Mouse (Mus musculus): ENCODE results near the gene Irgq. TPM values are rescaled to one million over a fixed set of nuclear protein-coding genes. Genes with fewer than 3 reads are reported as not detected.
"Not testable (repeated sequence)": the region's sequence is repeated elsewhere in the genome, so short reads cannot be mapped to it uniquely, and the experiment has no call there.

Gene Irgq
- 0.18 and 0.20 TPM in 2 replicates for polyA plus RNA-seq (2012)

DNA sequence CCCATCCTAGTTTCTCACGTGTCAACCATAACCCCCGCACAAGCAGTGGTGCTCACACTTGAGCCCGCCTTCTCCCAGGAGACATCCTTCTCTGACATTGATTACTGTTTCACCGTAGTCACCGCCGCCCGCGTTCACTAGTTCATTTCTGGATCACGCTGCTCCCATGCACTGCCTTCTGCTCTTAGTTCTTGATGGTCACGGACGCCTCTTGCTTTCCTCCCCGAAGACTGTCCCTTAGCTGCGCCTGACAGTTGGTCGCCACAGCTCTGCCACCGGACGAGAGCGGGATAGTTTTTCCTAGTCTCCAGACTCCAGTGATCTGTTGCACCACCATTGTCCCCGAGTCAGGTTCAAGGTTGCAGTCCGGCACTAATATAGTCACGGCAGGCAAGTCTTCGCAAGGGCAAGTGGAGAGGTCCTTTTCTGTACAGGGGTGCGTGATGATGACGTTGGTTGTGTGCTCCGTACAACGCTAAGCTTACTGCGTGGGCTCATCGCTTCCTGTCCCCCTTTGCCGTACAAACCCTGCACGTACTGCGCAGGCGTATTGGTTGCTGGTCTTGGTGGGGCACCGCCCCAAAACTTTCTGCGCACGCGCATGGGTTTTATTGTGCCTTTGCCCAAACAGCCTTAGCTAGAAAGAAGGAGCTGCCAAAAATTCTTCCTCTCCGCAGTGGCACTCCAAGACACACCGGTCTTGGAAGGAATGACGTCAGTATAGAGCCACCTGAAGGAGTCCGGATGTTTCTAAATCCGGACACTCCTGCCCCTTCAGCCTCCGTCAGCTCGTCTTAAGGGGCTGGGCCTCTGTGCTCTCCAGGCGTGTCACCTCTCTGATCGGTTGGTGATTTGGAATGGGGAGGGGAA is at the start of gene Irgq:
TSS of gene Irgq (plus strand) at position 628 of the 870 bp plus-strand sequence.
- H3K9me3 ChIP-seq (ENCODE audit: control insufficient read depth, low read length), result 0 out of 2 replicates have a peak, but pooled peaks cover 6% of the 10 kb centered on the region
- no peak for TF ChIP-seq TAL1 (IDR thresholded peaks at IDR 0.05; ENCODE audit: low read length)
- TF ChIP-seq GATA1 (IDR thresholded peaks at IDR 0.05; ENCODE audit: low read length), result no peak
- H3K4me1 ChIP-seq (ENCODE audit: control insufficient read depth), result peaks cover 42% of the 10 kb centered on the region
- peak within 1 kb of the TSS; percentile 84 for H3K4me3 ChIP-seq (replicated peaks)
- H3K36me3 ChIP-seq (ENCODE audit: control insufficient read depth), result peaks cover 15% of the 10 kb centered on the region
- H3K27me3 ChIP-seq (ENCODE audit: control insufficient read depth), result no peaks in the 10 kb centered on the region

DNA sequence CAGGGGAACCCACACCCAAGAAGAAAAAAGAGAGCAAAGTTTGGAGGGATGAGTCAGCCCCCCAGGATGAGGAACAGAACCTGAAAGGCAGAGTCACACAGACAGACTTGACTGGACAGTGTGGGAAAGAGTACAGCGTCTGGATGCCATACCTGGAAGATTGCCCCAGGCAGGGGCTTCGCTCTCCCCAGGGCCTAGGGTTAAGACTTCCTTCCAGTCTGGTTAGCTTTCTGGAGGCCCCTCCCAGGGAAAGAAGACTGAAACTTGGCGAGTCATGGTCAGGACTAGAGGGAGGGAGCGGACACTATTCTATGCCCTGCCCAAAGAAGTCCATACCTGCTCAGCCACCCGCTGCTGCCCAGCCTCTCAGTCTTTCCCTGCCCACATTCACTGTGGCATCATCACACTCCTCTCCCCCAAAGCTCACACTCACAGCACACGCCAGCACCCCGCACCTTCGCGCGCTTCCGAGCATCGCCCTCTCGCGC is 49.5 kb upstream of the Irgq start:
- no peaks in the 10 kb centered on the region for H3K36me3 ChIP-seq (ENCODE audit: control insufficient read depth)
- H3K4me3 ChIP-seq (replicated peaks), result no peak overlapping the region
- peaks cover 9% of the 10 kb centered on the region for H3K4me1 ChIP-seq (ENCODE audit: control insufficient read depth)
- H3K27me3 ChIP-seq (ENCODE audit: control insufficient read depth), result peaks cover 73% of the 10 kb centered on the region
- TF ChIP-seq GATA1 (IDR thresholded peaks at IDR 0.05; ENCODE audit: low read length) (no peak), TAL1 (IDR thresholded peaks at IDR 0.05; ENCODE audit: low read length) (no peak)
- peaks cover 13% of the 10 kb centered on the region for H3K9me3 ChIP-seq (ENCODE audit: control insufficient read depth, low read length)

GRCm38 (mm10) chr7:24481474-24482207 is 48.8 kb upstream of the Irgq start, which contains the start of gene Cadm4:
Cadm4 (plus strand) TSS chr7:24482023.
- H3K27me3 ChIP-seq (ENCODE audit: control insufficient read depth), result peaks cover 73% of the 10 kb centered on the region
- peaks cover 9% of the 10 kb centered on the region for H3K4me1 ChIP-seq (ENCODE audit: control insufficient read depth)
- H3K9me3 ChIP-seq (ENCODE audit: control insufficient read depth, low read length), result peaks cover 13% of the 10 kb centered on the region
- peak within 1 kb of the TSS; percentile 55 for H3K4me3 ChIP-seq (replicated peaks)
- no peak for TF ChIP-seq GATA1 (IDR thresholded peaks at IDR 0.05; ENCODE audit: low read length)
- TF ChIP-seq TAL1 (IDR thresholded peaks at IDR 0.05; ENCODE audit: low read length), result no peak
- no peaks in the 10 kb centered on the region for H3K36me3 ChIP-seq (ENCODE audit: control insufficient read depth)

DNA sequence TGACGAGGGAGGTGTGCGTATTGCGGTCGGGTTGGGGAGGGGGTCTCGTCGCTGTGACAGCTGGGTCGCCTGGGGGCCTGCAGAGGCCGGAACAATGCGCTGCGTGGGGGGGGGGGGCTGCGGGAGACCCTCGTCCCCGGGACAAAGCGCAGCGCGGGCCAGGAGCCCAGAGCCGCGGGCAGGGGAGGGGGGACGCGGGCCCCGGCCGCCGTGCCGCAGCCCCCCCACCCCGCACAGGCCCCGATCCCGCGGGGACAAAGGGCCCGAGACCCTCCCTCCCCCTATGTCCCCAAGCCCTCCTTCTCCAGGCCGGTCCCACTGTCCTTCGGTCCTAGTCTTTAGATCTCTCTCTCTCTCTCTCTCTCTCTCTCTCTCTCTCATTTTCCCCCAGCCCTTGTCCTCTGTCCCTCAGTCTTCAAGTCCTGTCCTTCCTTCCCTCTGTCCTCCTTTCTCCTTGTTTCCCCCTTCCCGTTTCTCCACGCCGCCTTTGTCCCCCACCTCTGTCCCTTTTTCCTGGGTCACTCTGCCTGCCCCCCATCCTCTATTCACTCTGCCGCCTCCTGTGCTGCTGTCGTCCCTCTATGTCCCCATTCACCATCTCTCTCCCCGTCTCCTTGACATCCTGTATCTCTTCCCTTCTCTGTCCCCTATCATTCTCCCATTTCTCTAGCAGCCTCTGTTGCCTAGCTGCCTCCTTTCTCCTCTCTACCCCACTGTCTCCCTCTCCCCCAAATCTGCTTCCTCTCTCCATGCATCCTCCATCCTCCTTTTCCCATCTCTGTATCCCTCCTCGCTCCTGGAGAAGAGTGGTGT is 48.1 kb upstream of the Irgq start:
- no peak for TF ChIP-seq GATA1 (IDR thresholded peaks at IDR 0.05; ENCODE audit: low read length)
- no peak for TF ChIP-seq TAL1 (IDR thresholded peaks at IDR 0.05; ENCODE audit: low read length)
- Histone ChIP-seq H3K4me3 (replicated peaks) (peak overlapping the region; percentile 33), H3K27me3 (ENCODE audit: control insufficient read depth) (peaks cover 76% of the 10 kb centered on the region), H3K4me1 (ENCODE audit: control insufficient read depth) (peaks cover 9% of the 10 kb centered on the region), H3K9me3 (ENCODE audit: control insufficient read depth, low read length) (peaks cover 11% of the 10 kb centered on the region), H3K36me3 (ENCODE audit: control insufficient read depth) (no peaks in the 10 kb centered on the region)

DNA sequence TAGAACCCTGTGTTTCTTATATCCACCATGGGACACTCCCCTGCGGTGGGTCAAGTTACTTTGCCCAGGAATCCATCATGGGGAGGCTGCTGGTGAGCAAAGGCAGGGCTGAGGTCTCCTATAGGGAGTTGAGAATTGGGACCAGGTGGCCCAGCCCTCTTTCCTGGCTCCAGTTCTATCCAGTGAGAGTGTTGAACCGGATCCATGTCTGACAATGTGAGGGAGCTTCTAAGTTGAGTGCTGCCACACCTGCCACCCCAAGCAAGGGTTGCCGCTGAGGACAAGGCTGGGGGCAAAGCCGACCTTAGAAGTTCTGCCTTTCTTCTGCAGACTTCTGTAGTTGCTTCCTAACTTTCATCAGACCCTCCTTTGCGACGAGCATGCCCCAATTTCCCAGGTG is 47.2 kb upstream of the Irgq start:
- peaks cover 76% of the 10 kb centered on the region for H3K27me3 ChIP-seq (ENCODE audit: control insufficient read depth)
- not testable (repeated sequence) for H3K36me3 ChIP-seq (ENCODE audit: control insufficient read depth); H3K4me3 ChIP-seq (replicated peaks); H3K9me3 ChIP-seq (ENCODE audit: control insufficient read depth, low read length); H3K4me1 ChIP-seq (ENCODE audit: control insufficient read depth)

- peaks cover 9% of the 10 kb centered on the region for H3K4me1 ChIP-seq (ENCODE audit: control insufficient read depth)
- peaks cover 3% of the 10 kb centered on the region; the same call in 1 of the 2 replicates for H3K9me3 ChIP-seq (ENCODE audit: control insufficient read depth, low read length)
- TF ChIP-seq TAL1 (IDR thresholded peaks at IDR 0.05; ENCODE audit: low read length) (no peak), GATA1 (IDR thresholded peaks at IDR 0.05; ENCODE audit: low read length) (no peak)
- H3K4me3 ChIP-seq (replicated peaks), result no peak overlapping the region
- peaks cover 56% of the 10 kb centered on the region for H3K27me3 ChIP-seq (ENCODE audit: control insufficient read depth)
- no peaks in the 10 kb centered on the region for H3K36me3 ChIP-seq (ENCODE audit: control insufficient read depth)
Observed at GRCm38 (mm10) chr7:24485481-24485880, 45.0 kb upstream of the Irgq start.

GRCm38 (mm10) chr7:24486654-24487130 is 43.8 kb upstream of the Irgq start:
- Histone ChIP-seq H3K4me3 (replicated peaks) (no peak overlapping the region), H3K9me3 (ENCODE audit: control insufficient read depth, low read length) (peaks cover under 1% of the 10 kb centered on the region; the same call in 1 of the 2 replicates), H3K36me3 (ENCODE audit: control insufficient read depth) (no peaks in the 10 kb centered on the region), H3K27me3 (ENCODE audit: control insufficient read depth) (peaks cover 44% of the 10 kb centered on the region), H3K4me1 (ENCODE audit: control insufficient read depth) (peaks cover 3% of the 10 kb centered on the region)
- TF ChIP-seq TAL1 (IDR thresholded peaks at IDR 0.05; ENCODE audit: low read length), result no peak
- TF ChIP-seq GATA1 (IDR thresholded peaks at IDR 0.05; ENCODE audit: low read length), result no peak

DNA sequence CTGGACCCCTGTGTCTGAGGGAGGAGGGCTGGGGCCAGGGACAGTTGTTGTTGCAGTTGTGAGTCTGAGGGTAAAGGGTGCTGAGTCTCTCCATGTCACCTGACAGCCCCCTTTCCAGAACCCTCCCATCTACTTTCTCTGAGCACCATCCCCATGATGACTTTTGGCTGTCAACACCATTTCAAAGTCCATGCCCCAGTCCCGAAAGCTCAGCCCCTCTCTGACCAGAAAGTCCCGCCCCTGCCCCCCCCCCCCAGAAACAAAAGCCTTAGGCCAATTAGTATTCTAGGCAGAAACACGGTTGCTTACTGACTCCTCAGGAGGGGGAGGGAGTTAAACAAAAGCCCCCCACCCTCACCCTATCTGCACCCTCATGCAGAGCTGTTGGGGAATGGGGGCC is 43.1 kb upstream of the Irgq start:
- no peak overlapping the region for H3K4me3 ChIP-seq (replicated peaks)
- TF ChIP-seq GATA1 (IDR thresholded peaks at IDR 0.05; ENCODE audit: low read length), result no peak
- no peak for TF ChIP-seq TAL1 (IDR thresholded peaks at IDR 0.05; ENCODE audit: low read length)
- no peaks in the 10 kb centered on the region for H3K4me1 ChIP-seq (ENCODE audit: control insufficient read depth)
- H3K36me3 ChIP-seq (ENCODE audit: control insufficient read depth), result no peaks in the 10 kb centered on the region
- no peaks in the 10 kb centered on the region for H3K9me3 ChIP-seq (ENCODE audit: control insufficient read depth, low read length)
- peaks cover 37% of the 10 kb centered on the region for H3K27me3 ChIP-seq (ENCODE audit: control insufficient read depth)
